Mouse (Mus musculus): ENCODE results near the gene Art1. TPM values are rescaled to one million over a fixed set of nuclear protein-coding genes. Genes with fewer than 3 reads are reported as not detected.

Gene Art1
- polyA plus RNA-seq, 1 experiment = 6.7 TPM

DNA sequence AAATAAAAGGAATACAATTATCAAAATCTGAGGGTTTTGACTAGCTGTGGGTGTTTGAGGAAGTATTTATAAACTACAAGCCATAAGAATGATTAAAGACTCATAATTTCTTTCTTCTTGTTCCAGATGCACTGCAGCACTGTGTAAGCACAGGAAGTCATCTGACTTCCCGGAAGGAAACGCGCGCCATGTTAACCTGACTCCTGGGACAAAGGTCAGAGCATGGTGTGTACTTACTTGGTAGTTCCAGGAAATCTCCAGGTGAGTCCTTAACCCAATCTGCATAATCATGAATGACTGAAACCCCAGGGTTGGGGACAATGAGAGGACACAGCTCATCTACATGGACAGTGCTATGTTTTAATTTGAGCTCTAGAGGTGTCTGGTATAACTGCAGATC, 30.9 kb downstream of the Art1 start:
- H3K27me3 ChIP-seq (ENCODE audit: control insufficient read depth, insufficient read depth, low read length) = no peaks in the 10 kb centered on the region
- no peaks in the 10 kb centered on the region for H3K4me1 ChIP-seq (ENCODE audit: control insufficient read depth, insufficient read depth, low read length)
- no peak for TF ChIP-seq POLR2A (IDR thresholded peaks at IDR 0.05; ENCODE audit: control insufficient read depth, low read depth, low read length)
- no peak for TF ChIP-seq CTCF (IDR thresholded peaks at IDR 0.05; ENCODE audit: control insufficient read depth, insufficient read depth, insufficient replicate concordance, low read depth, low read length)
- no peak overlapping the region for H3K27ac ChIP-seq (ENCODE audit: control insufficient read depth, insufficient read depth, low read depth, low read length)
- no peak overlapping the region for H3K4me3 ChIP-seq (ENCODE audit: control insufficient read depth, low read depth, low read length)
- peaks cover 4% of the 10 kb centered on the region for H3K36me3 ChIP-seq (ENCODE audit: control insufficient read depth, insufficient read depth, low read length)

DNA sequence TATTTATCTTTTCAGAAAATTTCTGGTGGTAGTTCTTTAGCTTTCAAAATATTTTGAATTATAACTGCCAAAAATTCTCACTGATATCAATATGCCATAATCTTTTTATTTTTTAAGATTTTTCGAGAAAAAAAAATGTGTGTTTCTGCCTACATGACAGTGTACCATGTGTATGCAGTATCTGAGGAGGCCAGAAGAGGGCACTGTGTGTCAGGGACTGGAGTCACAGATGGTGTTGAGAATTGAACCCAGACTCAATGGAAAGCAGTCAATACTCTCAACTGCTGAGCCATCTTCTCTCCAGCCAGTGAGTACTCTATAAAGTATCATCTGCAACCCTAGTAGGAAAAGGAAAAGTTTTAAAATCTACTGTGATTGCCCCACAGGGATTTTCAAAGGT, 35.9 kb downstream of the Art1 start:
- Histone ChIP-seq H3K4me1 (ENCODE audit: control insufficient read depth, insufficient read depth, low read length) (no peaks in the 10 kb centered on the region), H3K27ac (ENCODE audit: control insufficient read depth, insufficient read depth, low read depth, low read length) (no peak overlapping the region), H3K4me3 (ENCODE audit: control insufficient read depth, low read depth, low read length) (no peak overlapping the region), H3K27me3 (ENCODE audit: control insufficient read depth, insufficient read depth, low read length) (no peaks in the 10 kb centered on the region), H3K36me3 (ENCODE audit: control insufficient read depth, insufficient read depth, low read length) (peaks cover 1% of the 10 kb centered on the region)
- TF ChIP-seq POLR2A (IDR thresholded peaks at IDR 0.05; ENCODE audit: control insufficient read depth, low read depth, low read length) (no peak), CTCF (IDR thresholded peaks at IDR 0.05; ENCODE audit: control insufficient read depth, insufficient read depth, insufficient replicate concordance, low read depth, low read length) (no peak)

DNA sequence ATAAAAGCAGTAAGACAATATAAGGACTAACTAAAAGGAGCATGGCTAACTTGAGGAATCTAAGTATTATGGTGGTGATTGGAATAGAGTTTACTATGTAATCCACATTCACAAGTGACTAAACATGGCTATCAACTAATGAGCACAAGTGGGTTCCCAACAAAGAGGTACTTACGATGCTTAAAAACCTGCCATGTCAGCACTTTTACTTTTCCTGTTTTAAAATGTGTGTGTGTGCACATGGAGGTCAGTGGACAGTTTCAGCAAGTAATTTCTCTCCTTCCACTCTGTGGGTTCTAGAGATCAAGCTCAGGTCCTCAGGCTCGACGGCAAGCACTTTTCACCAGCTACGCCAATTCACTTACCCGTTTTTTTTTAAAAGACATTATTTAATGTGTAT, 36.4 kb downstream of the Art1 start:
- Histone ChIP-seq H3K4me1 (ENCODE audit: control insufficient read depth, insufficient read depth, low read length) (no peaks in the 10 kb centered on the region), H3K4me3 (ENCODE audit: control insufficient read depth, low read depth, low read length) (no peak overlapping the region), H3K36me3 (ENCODE audit: control insufficient read depth, insufficient read depth, low read length) (peaks cover 1% of the 10 kb centered on the region), H3K27me3 (ENCODE audit: control insufficient read depth, insufficient read depth, low read length) (no peaks in the 10 kb centered on the region), H3K27ac (ENCODE audit: control insufficient read depth, insufficient read depth, low read depth, low read length) (no peak overlapping the region)
- no peak for TF ChIP-seq POLR2A (IDR thresholded peaks at IDR 0.05; ENCODE audit: control insufficient read depth, low read depth, low read length)
- no peak for TF ChIP-seq CTCF (IDR thresholded peaks at IDR 0.05; ENCODE audit: control insufficient read depth, insufficient read depth, insufficient replicate concordance, low read depth, low read length)

DNA sequence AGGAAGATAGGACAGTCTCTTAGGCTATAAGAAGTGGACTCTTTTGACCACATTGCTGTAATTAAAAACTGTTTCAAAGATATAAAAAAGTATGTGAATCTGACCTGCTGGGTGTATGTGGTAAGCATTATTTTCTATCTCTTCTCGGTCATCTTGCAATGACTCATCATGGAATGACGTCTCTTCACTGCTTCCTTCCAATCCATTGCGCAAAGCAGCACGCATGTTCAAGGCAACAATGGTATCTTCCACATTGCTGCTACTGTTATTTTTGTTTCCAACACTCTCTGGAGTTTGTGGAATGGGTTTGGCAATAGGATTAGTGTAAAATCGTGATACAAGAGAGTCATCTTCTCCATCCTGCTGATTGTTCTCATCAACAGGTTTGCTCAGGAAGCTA, 52.1 kb downstream of the Art1 start:
- no peak for TF ChIP-seq POLR2A (IDR thresholded peaks at IDR 0.05; ENCODE audit: control insufficient read depth, low read depth, low read length)
- TF ChIP-seq CTCF (IDR thresholded peaks at IDR 0.05; ENCODE audit: control insufficient read depth, insufficient read depth, insufficient replicate concordance, low read depth, low read length) = no peak
- H3K27me3 ChIP-seq (ENCODE audit: control insufficient read depth, insufficient read depth, low read length) = no peaks in the 10 kb centered on the region
- H3K36me3 ChIP-seq (ENCODE audit: control insufficient read depth, insufficient read depth, low read length) = no peaks in the 10 kb centered on the region; the same call in 1 of the 2 replicates
- H3K4me1 ChIP-seq (ENCODE audit: control insufficient read depth, insufficient read depth, low read length) = no peaks in the 10 kb centered on the region
- no peak overlapping the region for H3K27ac ChIP-seq (ENCODE audit: control insufficient read depth, insufficient read depth, low read depth, low read length)
- H3K4me3 ChIP-seq (ENCODE audit: control insufficient read depth, low read depth, low read length) = no peak overlapping the region

Other genes starting within 250 kb of the Art1 start
- gene Folr2, start 244.5 kb upstream of the Art1 start, polyA plus RNA-seq (2012; rRNA removed) = 2.7 and 3.7 TPM in 2 replicates
- gene Anapc15, start 238.0 kb upstream of the Art1 start, polyA plus RNA-seq (2012; rRNA removed) = 82.5 and 83.4 TPM in 2 replicates
- 25.5 and 28.5 TPM in 2 replicates for gene Folr1, start 231.0 kb upstream of the Art1 start, polyA plus RNA-seq (2012; rRNA removed)
- 52.2 and 53.8 TPM in 2 replicates for gene Lamtor1, start 195.8 kb upstream of the Art1 start, polyA plus RNA-seq (2012; rRNA removed)
- gene Tomt, start 195.4 kb upstream of the Art1 start, polyA plus RNA-seq (2012; rRNA removed) = 1.4 and 2.0 TPM in 2 replicates
- 1,236 and 1,353 TPM in 2 replicates for gene Lrrc51, start 167.8 kb upstream of the Art1 start, polyA plus RNA-seq (2012; rRNA removed)
- 20.8 and 21.9 TPM in 2 replicates for gene Numa1, start 167.6 kb upstream of the Art1 start, polyA plus RNA-seq (2012; rRNA removed)
- gene Il18bp, start 83.1 kb upstream of the Art1 start, polyA plus RNA-seq (2012; rRNA removed) = 3.3 and 4.2 TPM in 2 replicates
- 34.9 and 38.0 TPM in 2 replicates for gene Rnf121, start 36.3 kb upstream of the Art1 start, polyA plus RNA-seq (2012; rRNA removed)
- 47.9 and 54.6 TPM in 2 replicates for gene Xndc1, start 36.2 kb upstream of the Art1 start, polyA plus RNA-seq (2012; rRNA removed)
- 5.5 and 7.4 TPM in 2 replicates for gene Xntrpc, start 36.0 kb upstream of the Art1 start, polyA plus RNA-seq (2012; rRNA removed)
- gene Trpc2, start 18.6 kb upstream of the Art1 start, polyA plus RNA-seq (2012; rRNA removed) = not detected in 2 replicates
- gene Art5, start 7.7 kb downstream of the Art1 start, polyA plus RNA-seq (2012; rRNA removed) = 65.1 and 76.0 TPM in 2 replicates
- gene Chrna10, start 15.1 kb downstream of the Art1 start, polyA plus RNA-seq (2012; rRNA removed) = 0.04 and 0.07 TPM in 2 replicates
- 126 and 133 TPM in 2 replicates for gene Nup98, start 108.4 kb downstream of the Art1 start, polyA plus RNA-seq (2012; rRNA removed)
- 304 and 321 TPM in 2 replicates for gene Pgap2, start 108.5 kb downstream of the Art1 start, polyA plus RNA-seq (2012; rRNA removed)
- 11.2 and 13.2 TPM in 2 replicates for gene Rhog, start 154.3 kb downstream of the Art1 start, polyA plus RNA-seq (2012; rRNA removed)
- 127 and 130 TPM in 2 replicates for gene Stim1, start 166.1 kb downstream of the Art1 start, polyA plus RNA-seq (2012; rRNA removed)

Measured in testis, adult 2 months (tissue).